Mouse (Mus musculus) gastrocnemius, postnatal 36 days (tissue): ENCODE measurements around the gene Mtcl1. TPM values are rescaled to one million over a fixed set of nuclear protein-coding genes. Genes with fewer than 3 reads are reported as not detected.
"Not testable (repeated sequence)": the region's sequence is repeated elsewhere in the genome, so short reads cannot be mapped to it uniquely, and the experiment has no call there.

ENCODE experiments used
- DNase-seq, 2 experiments: peaks; one replicate each; pipeline ENCODE4 v3.0.0; 2022
- intact Hi-C: fragments of 180-260 bp; cut with DNase I; formaldehyde crosslinking; loops from one replicate; pipeline ENCODE4 v1.15.1; 2025
- total RNA-seq, 2 experiments: library from RNA; stranded (reverse); gene quantifications; 2 replicates each; pipeline ENCODE4 v1.2.3; 2021

Gene Mtcl1
- total RNA-seq, 2 experiments from 2014 or later: 4.6 to 6.0 TPM

DNA sequence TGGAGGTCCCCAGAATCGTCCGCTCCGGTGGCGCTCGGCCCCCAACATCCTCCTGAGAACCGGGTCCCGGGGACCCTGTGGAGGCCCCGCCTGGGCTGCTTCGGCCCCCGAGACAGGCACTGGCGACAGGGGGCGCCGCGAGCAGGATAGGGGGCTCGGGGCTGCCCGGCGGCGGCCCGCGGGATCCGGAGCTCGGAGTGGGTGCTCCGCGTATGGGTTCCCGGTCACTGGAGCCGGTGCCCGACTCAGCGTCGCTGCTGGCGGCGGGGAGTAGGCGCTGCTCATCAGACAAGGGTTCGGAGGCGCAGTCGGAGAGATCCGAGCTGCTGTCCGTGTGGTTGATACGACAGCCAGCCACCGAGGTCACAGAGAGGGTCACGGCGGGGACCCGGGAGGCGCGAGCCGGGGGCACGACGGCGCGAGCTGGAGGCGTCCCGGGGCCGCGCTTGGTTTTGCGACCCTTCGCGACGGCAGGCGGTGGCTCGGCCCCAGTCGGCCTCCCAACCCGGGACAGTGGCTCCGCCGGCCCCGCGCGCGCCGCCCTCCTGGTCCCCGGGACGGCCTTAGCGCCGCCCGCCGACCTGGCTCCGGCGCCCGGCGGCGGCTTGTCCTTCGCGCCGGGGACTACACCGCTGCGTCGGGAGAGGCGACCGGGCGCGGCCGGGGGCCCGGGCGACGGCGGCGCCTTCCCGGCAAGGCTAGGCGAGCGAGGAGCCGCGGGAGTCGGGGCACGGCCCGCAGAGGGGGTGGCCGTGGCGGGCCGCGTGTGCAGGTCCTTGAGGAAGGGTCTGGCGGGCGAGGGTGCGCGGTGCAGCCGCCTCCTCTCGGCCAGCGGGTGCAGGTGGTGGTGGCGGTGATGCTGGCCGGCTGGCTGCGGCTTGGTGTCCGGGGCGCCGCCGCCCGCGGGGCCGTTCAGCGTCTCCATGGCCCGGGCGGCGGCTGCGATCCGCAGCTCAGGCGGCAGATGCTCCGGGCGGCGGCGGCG is 837 bp downstream of the Mtcl1 start:
- intact Hi-C loops: no loop called here
- DNase-seq: peak; percentile 34 to 48

DNA sequence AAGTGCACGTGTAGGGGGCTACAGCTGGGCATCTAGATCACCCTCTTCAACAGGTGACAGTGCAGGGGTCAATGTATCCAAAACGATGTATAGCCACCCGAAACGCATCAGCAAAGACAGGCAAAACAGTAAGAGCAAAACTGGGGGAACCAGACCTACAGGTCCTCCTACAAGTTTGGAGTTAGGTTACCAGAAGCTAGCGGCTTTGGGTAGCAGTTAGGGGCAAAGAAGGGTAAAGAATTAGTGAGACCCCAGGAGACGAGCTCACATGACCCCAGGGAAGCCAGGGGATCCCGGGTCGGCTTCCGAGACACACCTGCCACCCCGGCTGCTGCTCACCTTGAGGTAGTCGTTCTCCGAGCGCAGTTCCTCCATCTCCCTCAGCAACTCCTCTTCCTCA is 1.6 kb downstream of the Mtcl1 start:
- DNase-seq: no peak
- intact Hi-C loops: no loop called here

- intact Hi-C loops: no loop called here
- DNase-seq: no peak
These were observed 2.6 kb downstream of the Mtcl1 start for GRCm38 (mm10) chr17:66447007-66447312.

DNA sequence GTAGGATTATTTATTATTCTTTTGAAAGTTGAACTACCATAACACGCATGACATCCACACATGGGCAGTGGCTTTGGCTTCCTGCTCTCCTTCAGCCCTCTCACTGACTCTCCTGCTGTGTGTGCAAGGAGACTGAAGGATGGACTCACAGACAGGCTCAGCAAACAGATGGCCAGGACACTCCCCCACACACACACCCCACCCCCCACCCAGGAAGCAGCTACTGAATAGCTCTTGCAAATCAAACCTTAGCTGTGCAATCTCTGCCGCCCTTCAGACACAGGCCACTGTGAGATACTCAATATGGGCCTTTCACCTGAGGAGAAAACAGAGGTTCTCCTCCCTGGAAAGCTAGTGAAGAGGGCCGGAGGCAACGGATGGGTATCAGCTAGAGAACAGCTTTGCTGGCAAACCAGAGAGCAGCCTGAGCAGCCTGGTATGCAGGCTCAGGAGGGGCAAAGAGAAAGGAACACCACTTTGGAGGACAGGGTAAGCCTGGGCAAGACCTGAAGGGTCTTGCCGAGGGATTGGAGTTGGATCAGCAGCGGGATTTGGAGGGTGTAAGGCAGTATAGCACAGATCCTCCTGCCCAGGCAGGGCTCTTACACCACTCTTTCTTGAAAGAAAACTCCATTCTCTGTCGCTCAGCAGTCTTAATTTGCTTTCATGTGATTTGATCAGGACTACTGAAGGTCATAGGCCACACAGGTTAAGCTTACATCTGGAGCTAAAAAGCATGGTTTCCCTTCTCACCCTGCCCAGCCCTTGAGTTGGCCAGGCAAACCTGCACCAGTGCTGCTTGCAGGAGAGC is 3.1 kb downstream of the Mtcl1 start:
- intact Hi-C loops: no loop called here
- no peak for DNase-seq

- DNase-seq: no peak
- intact Hi-C loops: no loop called here
These were observed 5.4 kb downstream of the Mtcl1 start for GRCm38 (mm10) chr17:66444059-66444700.

GRCm38 (mm10) chr17:66439888-66440287 is 9.7 kb downstream of the Mtcl1 start:
- intact Hi-C loops: no loop called here
- DNase-seq: no peak

DNA sequence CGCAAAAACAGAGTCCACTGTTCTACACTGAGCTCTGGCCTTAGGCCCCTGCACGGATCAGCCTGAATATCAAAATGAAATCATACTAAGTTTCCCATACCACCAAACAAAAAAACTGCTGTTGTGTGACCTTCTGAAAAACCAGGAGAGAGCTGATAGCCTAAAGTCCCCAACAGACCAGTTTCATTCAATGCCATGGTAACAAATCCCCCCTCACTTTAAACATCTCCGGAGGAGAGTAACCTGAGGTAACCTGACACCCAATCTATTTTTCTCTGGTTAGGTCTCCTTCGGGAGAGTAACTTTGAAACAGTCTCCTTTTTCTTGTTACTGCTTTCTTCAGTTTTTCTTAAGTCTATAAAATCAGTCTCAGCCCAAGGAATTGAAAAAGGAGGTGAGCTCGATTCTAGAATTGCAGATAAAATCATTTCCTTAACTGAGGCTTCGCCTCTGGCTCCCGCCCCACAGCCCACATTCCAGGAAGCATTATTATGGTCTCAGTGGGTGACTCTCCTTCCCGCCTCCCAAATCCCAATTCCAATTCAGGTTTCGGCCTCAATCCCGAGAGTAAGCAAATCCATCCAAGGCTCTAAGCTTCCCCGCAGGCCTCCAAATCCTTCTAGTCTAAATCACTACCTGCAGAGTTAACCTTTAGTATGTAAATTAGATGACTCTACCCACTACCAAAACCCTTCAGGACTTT is 10.3 kb downstream of the Mtcl1 start:
- DNase-seq: no peak
- intact Hi-C loops: no loop called here

DNA sequence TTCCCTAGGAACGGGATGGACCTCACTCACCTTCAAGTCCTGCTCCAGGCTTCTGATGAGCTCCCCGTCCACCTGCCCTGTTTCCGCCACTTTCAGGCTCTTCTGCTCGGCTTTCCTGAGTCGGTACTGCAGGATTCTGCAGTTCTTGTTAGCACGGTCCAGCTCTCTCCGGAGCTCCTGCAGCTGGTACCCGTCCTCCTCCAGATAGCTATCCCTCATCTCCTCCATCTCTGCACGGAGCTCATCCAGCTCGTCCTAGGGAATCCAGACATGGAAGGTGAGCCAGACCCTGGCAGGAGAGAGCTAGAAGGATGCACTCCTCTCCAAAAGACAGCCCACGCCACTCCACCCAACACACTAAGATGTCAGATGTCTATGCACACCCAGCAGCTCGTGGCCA is 11.4 kb downstream of the Mtcl1 start:
- DNase-seq: no peak
- intact Hi-C loops: no loop called here

GRCm38 (mm10) chr17:66436811-66437210 is 12.7 kb downstream of the Mtcl1 start:
- intact Hi-C loops: no loop called here

GRCm38 (mm10) chr17:66435982-66436381 is 13.6 kb downstream of the Mtcl1 start:
- DNase-seq: no peak
- intact Hi-C loops: no loop called here

More at GRCm38 (mm10) chr17:66436811-66437210, 12.7 kb downstream of the Mtcl1 start:
- DNase-seq: no peak

GRCm38 (mm10) chr17:66435007-66435406 is 14.5 kb downstream of the Mtcl1 start:
- intact Hi-C loops: no loop called here
- no peak for DNase-seq

- DNase-seq: no peak
- intact Hi-C loops: no loop called here
These were observed 15.0 kb downstream of the Mtcl1 start for GRCm38 (mm10) chr17:66434566-66434965.

DNA sequence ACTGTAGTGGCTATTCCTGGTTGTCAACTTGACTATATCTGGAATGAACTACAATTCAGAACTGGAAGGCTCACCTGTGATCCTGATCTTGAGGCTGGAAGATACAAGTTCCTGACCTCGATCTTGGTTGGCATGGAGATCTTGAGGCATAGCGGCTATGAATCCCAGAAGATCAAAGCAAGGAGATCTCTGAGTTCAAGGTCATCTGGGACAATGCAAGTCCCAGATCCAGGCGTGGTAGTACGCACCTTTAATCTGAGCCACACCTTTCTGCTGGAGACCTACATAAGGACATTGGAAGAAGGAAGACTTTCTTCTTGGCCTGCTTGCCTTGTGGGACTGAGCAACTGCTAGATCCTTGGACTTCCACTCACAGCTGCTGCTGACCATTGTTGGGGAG is 24.9 kb downstream of the Mtcl1 start:
- DNase-seq, intact Hi-C loops: not testable (repeated sequence)

DNA sequence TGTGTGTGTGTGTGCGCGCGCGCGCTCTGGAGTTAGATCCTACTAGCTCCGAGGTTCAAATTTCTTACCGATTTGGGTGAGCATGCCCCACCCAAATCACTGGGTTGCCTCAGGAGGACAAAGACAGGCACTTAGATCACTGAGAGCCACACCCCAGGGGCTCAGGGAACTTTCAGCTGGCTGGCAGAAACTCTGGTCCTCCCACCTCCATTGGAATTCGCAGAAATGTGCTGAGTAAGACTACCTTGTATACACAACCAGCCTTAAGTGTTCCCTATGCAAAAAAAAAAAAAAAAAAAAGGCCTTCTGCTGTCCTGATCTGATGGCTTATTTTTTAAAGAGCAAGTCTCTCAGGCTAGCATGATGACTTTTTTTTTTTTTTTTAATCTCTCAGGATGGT is 30.1 kb downstream of the Mtcl1 start:
- intact Hi-C loops: no loop called here
- no peak for DNase-seq

DNA sequence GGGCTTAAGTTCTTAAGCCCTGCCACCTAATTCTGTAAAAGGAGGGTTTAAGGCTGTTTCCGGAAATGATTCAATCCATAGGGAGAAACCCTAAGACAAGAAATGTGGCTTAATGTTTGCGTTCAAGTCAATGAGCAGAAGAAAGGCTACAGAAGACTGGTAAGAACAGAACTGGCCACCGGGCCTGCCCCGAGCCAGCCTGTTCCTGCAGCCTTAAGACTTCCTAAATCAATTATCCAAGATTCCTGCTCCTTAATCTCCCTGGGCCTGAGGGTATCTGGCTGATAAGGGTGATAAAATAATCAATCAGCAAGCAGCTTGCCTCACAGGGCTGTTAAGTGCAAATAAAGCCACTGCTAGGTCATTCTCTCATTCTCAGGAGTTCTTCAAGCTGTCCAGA is 31.8 kb downstream of the Mtcl1 start:
- no peak for DNase-seq
- intact Hi-C loops: no loop called here

DNA sequence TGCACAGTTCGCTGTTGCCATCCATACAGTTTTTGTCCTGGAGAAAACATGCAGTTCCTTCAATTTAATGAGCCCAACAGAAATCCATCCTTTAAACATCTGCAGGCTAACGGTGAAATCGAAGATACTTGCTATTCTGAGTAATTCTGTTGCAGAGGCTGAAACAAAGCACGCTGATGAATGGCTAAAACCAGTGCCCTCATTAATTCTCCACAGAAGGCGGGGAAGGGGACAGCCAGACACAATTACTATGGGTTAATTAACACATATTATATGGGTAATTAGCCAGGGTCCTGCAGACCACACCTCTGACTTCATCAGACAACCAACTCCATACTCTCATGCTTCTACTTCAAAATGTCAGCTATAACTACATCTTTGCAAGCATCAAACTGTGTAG is 32.2 kb downstream of the Mtcl1 start:
- intact Hi-C loops: no loop called here

GRCm38 (mm10) chr17:66416841-66417313 is 32.7 kb downstream of the Mtcl1 start:
- intact Hi-C loops: no loop called here
- peak; percentile 10 to 24 for DNase-seq

More for the DNA sequence above, 32.2 kb downstream of the Mtcl1 start:
- no peak for DNase-seq

- intact Hi-C loops: no loop called here
- no peak for DNase-seq
These were observed 33.1 kb downstream of the Mtcl1 start for GRCm38 (mm10) chr17:66416436-66416835.

GRCm38 (mm10) chr17:66414331-66414730 is 35.2 kb downstream of the Mtcl1 start:
- no peak for DNase-seq
- intact Hi-C loops: no loop called here
